Mouse (Mus musculus): Measurements from ENCODE around the gene H13. TPM values are rescaled to one million over a fixed set of nuclear protein-coding genes. Genes with fewer than 3 reads are reported as not detected.

Gene H13
- polyA plus RNA-seq, 1 experiment from 2014 or later = 153 TPM

DNA sequence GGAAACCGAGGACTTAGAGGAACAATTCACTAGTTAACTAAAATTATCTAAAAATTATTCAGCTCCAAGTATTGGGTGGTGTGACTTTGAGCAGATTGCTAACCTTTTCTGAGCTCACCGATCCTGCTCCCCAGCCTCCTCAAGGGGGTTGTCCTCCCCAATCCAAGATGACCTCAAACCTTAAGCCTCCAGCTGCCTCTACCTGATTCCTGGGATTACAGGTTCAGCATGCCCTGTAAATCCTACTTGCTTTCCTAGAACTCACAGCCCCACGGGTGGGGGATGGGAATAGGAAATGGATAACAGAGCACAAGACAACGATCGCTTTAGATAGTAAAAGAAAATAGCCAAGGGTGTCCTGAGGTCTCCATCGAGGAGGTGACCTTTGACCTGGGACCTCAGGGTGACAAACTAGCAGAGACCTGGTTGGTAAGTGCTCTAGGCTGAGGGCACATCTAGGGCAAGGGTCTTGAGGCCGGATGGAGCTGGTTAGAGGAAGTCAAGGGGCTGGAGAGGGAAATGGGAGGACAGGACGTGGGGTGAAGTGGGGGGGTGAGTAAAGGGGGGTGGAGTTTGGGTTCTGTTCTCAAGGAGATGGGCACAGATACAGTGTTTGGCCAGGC lies 59.9 kb downstream of the H13 start:
- Histone ChIP-seq H3K4me1 (peaks cover 46% of the 10 kb centered on the region), H3K4me3 (no peak overlapping the region), H3K36me3 (no peaks in the 10 kb centered on the region), H3K9ac (no peak overlapping the region), H3K4me2 (replicated peaks) (no peak overlapping the region), H3K27ac (peak overlapping the region; percentile 78), H3K27me3 (no peaks in the 10 kb centered on the region), H3K9me3 (replicated peaks) (no peaks in the 10 kb centered on the region)
- no peak; the same call in 1 of the 2 replicates for ATAC-seq (ENCODE audit: low FRiP score)
- 41% methylated on average over 8 of the region's 8 CpGs for WGBS

DNA sequence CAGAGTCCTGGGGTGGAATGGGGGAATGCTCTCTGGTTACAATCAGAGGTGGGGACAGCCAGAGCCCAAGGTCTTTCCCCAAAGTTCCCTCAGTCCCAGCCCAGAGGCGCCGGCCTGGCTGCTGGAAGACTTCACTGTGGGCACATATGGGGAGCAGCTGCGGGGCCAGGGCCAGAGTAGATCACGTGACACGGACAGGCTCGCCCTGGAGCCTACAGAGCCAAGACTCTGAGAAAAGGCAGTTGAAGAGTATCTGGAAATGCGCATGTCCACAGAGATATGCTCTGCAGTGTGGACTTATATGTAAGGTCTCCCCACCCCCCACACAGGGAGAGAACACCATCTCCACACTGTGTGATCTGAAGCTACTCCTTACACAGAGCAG lies 60.4 kb downstream of the H13 start:
- no peaks in the 10 kb centered on the region for H3K36me3 ChIP-seq
- WGBS = 31% methylated on average over 7 of the region's 7 CpGs
- peak; percentile 39 for ATAC-seq (ENCODE audit: low FRiP score)
- no peak overlapping the region for H3K9ac ChIP-seq
- H3K9me3 ChIP-seq (replicated peaks) = no peaks in the 10 kb centered on the region
- H3K4me3 ChIP-seq = no peak overlapping the region
- no peaks in the 10 kb centered on the region for H3K27me3 ChIP-seq
- no peak overlapping the region for H3K4me2 ChIP-seq (replicated peaks)
- peaks cover 46% of the 10 kb centered on the region for H3K4me1 ChIP-seq
- H3K27ac ChIP-seq = peak overlapping the region; percentile 78

DNA sequence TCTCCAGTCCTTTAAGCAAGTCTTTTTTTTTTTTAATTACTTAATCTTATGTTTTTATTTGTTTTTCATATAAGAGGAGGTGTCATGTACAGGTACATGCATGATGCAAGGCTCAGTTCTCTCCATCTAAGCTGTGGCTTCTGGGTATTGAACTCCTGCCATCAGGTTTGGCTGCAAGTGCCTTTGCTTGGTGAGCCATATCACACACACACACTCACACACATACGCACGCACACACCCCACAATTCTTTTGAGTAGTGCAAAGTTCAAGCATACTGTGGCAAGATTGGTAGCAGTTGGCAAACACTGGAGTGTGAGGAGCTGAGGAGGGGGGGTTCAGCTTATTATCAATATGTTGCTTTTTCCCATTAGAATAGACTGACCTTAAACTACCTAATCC lies 63.9 kb downstream of the H13 start:
- Histone ChIP-seq H3K36me3 (no peaks in the 10 kb centered on the region), H3K27me3 (no peaks in the 10 kb centered on the region), H3K4me2 (replicated peaks) (no peak overlapping the region), H3K9me3 (replicated peaks) (no peaks in the 10 kb centered on the region), H3K4me1 (peaks cover 50% of the 10 kb centered on the region), H3K4me3 (no peak overlapping the region), H3K9ac (no peak overlapping the region), H3K27ac (no peak overlapping the region)
- WGBS = 90% methylated on average over 2 of the region's 2 CpGs
- ATAC-seq (ENCODE audit: low FRiP score) = no peak

DNA sequence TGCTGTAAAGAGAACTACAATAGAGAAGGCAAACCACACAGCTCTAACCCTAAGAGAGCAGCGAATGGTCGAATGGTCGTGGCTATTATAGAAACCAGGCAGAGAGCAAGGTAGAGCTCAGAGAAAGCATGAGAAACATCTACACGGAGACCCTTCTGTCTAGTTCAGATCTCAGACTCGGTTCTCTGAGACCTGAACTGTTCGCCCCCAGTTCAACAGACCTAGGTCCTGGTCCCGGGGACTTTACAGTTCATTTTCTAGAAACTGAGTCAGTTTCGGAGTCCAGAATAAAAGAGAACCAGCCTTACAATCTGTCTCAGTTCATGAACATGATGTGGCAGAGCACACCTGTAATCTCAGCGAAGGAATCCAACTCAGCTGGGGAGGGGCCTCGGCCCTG lies 65.2 kb downstream of the H13 start:
- H3K4me1 ChIP-seq = peaks cover 49% of the 10 kb centered on the region
- H3K4me3 ChIP-seq = peak overlapping the region; percentile 49
- H3K27me3 ChIP-seq = no peaks in the 10 kb centered on the region
- no peaks in the 10 kb centered on the region for H3K9me3 ChIP-seq (replicated peaks)
- H3K9ac ChIP-seq = peak overlapping the region; percentile 49; the same call in 1 of the 2 replicates
- H3K36me3 ChIP-seq = no peaks in the 10 kb centered on the region
- H3K27ac ChIP-seq = peak overlapping the region; percentile 82
- peak overlapping the region; percentile 65 for H3K4me2 ChIP-seq (replicated peaks)
- ATAC-seq (ENCODE audit: low FRiP score) = no peak
- 10% methylated on average over 10 of the region's 10 CpGs for WGBS

DNA sequence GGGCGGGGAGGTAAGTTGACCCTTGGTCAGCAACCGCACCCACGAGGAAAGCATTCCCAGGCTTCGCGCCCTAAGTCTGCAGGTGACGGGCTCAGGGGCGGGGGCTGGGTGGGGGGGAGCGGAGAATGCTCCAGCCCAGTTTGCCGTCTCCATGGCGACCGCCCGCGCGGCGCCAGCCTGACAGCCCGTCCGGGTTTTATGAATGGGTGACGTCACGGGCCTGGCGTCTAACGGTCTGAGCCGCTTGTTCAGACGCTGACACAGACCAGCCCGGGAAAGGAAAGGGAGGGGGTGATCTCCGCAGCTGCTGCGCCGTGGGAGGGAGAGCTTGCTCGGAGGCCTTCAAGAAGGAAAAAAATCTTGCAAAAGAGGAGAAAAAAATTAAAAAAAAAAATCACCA lies 65.7 kb downstream of the H13 start:
- Histone ChIP-seq H3K4me3 (peak overlapping the region; percentile 49), H3K9ac (peak overlapping the region; percentile 55), H3K9me3 (replicated peaks) (no peaks in the 10 kb centered on the region), H3K27ac (peak overlapping the region; percentile 82), H3K4me1 (peaks cover 49% of the 10 kb centered on the region), H3K4me2 (replicated peaks) (peak overlapping the region; percentile 65), H3K27me3 (no peaks in the 10 kb centered on the region), H3K36me3 (no peaks in the 10 kb centered on the region)
- peak; percentile 87 for ATAC-seq (ENCODE audit: low FRiP score)
- WGBS = 2% methylated on average over 28 of the region's 28 CpGs

DNA sequence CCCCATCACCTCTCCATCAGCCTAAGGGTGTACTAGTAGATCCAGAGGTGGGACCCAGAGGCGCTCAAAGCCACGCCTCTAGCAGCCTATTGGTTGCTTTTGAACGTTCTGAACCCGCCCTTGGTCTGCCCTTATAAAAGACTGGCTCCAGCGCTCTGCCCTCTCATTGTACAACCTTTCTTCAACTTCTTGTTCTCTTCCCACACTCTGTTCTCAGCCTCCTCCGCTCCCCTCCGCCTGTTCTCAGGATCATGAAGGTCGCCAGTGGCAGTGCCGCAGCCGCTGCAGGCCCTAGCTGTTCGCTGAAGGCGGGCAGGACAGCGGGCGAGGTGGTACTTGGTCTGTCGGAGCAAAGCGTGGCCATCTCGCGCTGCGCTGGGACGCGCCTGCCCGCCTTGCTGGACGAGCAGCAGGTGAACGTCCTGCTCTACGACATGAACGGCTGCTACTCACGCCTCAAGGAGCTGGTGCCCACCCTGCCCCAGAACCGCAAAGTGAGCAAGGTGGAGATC lies 66.9 kb downstream of the H13 start, which contains the start of gene Id1:
Id1 (plus strand) TSS at position 162 of the 512 bp plus-strand sequence.
- Histone ChIP-seq H3K4me1 (peaks cover 53% of the 10 kb centered on the region), H3K9ac (peak within 1 kb of the TSS; percentile 70), H3K36me3 (no peaks in the 10 kb centered on the region), H3K27me3 (no peaks in the 10 kb centered on the region), H3K4me2 (replicated peaks) (peak within 1 kb of the TSS; percentile 65), H3K9me3 (replicated peaks) (no peaks in the 10 kb centered on the region), H3K4me3 (peak within 1 kb of the TSS; percentile 49), H3K27ac (peak within 1 kb of the TSS; percentile 82)
- ATAC-seq (ENCODE audit: low FRiP score) = peak; percentile 60
- under 1% methylated on average over 28 of the region's 28 CpGs for WGBS

DNA sequence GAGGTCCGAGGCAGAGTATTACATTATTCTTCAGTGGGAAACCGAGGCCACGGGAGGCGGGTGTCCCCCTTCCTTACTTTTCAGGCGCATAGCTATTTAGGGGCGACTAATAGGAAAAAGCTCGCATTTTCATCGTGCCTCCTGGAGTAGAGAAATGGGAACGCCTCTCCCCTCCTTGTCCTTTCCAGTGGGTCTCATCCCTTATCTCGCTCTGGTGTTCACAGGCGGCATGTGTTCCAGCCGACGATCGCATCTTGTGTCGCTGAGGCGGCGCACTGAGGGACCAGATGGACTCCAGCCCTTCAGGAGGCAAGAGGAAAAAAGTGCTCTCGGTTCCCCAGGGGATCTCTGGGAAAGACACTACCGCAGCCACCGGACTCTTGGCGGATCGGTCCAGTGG lies 67.5 kb downstream of the H13 start:
- Histone ChIP-seq H3K9me3 (replicated peaks) (no peaks in the 10 kb centered on the region), H3K27me3 (no peaks in the 10 kb centered on the region), H3K4me2 (replicated peaks) (peak overlapping the region; percentile 65), H3K9ac (peak overlapping the region; percentile 70), H3K4me3 (peak overlapping the region; percentile 49), H3K27ac (peak overlapping the region; percentile 82), H3K4me1 (peaks cover 58% of the 10 kb centered on the region), H3K36me3 (no peaks in the 10 kb centered on the region)
- ATAC-seq (ENCODE audit: low FRiP score) = no peak
- under 1% methylated on average over 22 of the region's 22 CpGs for WGBS

DNA sequence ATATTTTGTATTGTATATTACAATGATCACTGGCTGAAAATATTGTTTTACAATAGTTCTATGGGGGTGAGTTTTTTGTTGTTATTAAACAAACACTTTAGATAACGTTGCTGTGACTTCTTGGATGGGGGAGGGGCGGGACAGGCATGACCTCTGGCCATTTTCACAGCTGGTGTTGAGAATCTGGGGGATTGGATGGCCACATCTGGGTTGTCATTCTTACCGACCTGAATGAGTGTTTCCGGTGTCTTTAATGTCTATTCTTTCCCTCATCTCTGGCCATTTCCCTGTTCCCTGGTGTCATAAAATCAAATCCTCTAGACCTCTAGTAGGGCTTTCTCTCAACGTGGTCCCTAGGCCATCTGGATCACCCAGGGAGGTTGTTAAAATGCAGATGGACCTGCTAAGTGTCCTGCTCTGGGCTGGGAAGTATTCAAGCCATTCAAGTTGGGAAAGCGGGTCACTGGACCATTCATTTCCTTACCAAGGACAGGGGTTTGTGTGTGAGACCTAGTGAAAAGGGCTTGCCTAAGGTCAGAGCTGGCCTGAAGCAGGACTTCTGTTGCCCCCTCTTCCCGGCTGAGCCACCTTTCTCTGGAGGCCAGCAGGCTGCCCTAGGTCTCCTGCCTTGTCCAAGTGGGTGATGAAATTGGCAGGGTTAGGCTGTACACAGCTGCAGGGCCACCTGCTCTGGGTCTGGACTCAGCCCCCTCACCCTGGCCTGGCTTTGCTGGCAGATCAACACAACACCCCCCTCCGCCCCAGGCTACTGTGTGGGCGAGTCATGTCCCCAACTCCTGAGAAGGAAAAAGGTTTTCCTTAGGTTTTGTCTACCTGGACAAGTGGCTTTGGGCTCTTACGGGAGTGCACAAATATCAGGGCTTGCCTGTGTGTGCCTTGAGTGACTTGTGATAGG lies 68.3 kb downstream of the H13 start:
- no peak for ATAC-seq (ENCODE audit: low FRiP score)
- Histone ChIP-seq H3K27ac (peak overlapping the region; percentile 82), H3K4me3 (peak overlapping the region; percentile 49), H3K4me1 (peaks cover 58% of the 10 kb centered on the region), H3K9me3 (replicated peaks) (no peaks in the 10 kb centered on the region), H3K9ac (peak overlapping the region; percentile 70), H3K36me3 (no peaks in the 10 kb centered on the region), H3K27me3 (no peaks in the 10 kb centered on the region), H3K4me2 (replicated peaks) (peak overlapping the region; percentile 65)
- WGBS = 7% methylated on average over 10 of the region's 10 CpGs

DNA sequence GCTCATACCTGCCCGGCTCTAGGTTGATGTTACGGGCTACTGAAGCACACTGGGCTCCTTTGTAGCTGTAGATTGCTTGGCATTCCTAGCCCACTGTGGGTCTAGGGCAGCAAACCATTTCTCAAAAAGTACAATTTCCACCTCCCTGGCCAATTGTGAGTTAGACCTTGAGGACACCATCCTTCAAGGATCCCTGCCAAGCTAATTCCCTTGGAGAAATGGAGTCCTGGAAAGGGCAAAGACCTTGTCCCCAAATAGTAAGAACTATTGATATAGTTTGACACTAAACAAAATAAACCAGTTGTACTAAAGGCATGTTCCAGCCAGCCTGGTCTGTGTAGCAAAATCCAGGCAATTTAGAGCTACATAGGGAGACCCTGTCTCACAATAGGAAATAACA lies 69.1 kb downstream of the H13 start:
- Histone ChIP-seq H3K9me3 (replicated peaks) (no peaks in the 10 kb centered on the region), H3K4me2 (replicated peaks) (peak overlapping the region; percentile 65), H3K9ac (peak overlapping the region; percentile 70), H3K36me3 (no peaks in the 10 kb centered on the region), H3K27me3 (no peaks in the 10 kb centered on the region), H3K4me3 (peak overlapping the region; percentile 49), H3K4me1 (peaks cover 56% of the 10 kb centered on the region), H3K27ac (peak overlapping the region; percentile 82)
- no peak for ATAC-seq (ENCODE audit: low FRiP score)
- 46% methylated on average over 2 of the region's 2 CpGs for WGBS

DNA sequence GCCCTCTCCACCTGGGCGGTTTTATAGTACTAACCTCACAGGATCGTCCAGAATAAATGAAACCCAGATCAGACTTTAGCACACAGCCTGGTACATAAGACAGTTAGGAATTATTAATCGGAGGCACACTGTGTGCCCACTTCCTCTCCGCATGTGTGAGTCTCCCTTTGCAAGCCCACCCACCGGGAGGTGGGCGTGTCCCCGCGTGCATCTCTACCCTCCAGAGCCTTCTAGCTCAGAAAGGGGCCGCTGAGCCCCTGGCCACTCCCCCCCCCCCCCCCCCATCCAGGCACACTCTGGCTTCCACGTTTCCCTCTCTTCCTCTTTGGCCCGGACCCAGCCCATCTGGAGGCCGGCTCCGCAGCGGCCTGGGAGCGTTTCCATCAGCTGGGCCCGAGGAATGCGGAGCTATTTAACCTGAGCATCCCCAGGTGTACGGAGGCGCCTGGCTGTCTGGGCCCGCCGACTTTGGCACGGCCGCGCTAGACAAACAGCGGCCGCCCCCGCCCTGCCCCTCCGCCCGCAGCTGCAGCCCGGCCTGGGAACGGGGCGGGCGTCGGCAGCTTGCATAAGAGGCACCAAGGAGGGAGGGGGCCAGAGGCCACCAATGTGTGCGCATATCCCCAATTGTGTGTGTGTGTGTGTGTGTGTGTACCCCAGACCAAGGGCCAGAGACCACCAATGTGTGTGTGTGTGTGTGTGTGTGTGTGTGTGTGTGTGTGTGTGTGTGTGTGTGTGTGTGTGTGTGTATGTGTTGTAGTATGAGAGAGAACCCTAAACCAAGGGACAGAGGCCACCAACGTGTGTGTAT lies 70.0 kb downstream of the H13 start:
- peak; percentile 27 for ATAC-seq (ENCODE audit: low FRiP score)
- Histone ChIP-seq H3K4me2 (replicated peaks) (peak overlapping the region; percentile 65), H3K9ac (peak overlapping the region; percentile 60), H3K9me3 (replicated peaks) (no peaks in the 10 kb centered on the region), H3K27me3 (no peaks in the 10 kb centered on the region), H3K4me3 (peak overlapping the region; percentile 49), H3K4me1 (peaks cover 50% of the 10 kb centered on the region), H3K36me3 (no peaks in the 10 kb centered on the region), H3K27ac (peak overlapping the region; percentile 82)
- under 1% methylated on average over 33 of the region's 36 CpGs for WGBS

DNA sequence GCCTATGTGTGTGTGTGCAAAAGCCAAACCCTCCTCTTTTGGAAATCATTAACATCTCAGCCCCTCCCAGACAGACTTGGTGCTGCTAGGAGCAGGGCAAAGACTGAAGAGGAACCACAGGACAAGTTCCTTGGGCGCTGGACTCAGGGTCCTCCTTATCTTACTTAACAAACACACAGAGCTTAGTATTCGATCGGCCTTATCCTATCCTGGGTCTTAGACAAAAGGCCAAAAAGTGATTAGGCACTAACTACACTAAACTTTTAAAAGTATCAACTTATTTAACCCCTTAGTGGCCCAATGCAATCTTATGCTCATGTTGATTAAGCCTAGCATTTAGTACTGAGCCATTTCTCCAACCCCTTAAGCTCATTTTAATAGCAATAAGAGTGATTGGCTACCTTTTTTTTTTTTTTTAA lies 70.6 kb downstream of the H13 start:
- Histone ChIP-seq H3K4me3 (no peak overlapping the region), H3K9me3 (replicated peaks) (no peaks in the 10 kb centered on the region), H3K4me1 (peaks cover 44% of the 10 kb centered on the region), H3K27ac (peak overlapping the region; percentile 82), H3K4me2 (replicated peaks) (peak overlapping the region; percentile 65), H3K9ac (peak overlapping the region; percentile 60), H3K36me3 (no peaks in the 10 kb centered on the region), H3K27me3 (no peaks in the 10 kb centered on the region)
- WGBS = 18% methylated on average over 3 of the region's 3 CpGs
- ATAC-seq (ENCODE audit: low FRiP score) = no peak

DNA sequence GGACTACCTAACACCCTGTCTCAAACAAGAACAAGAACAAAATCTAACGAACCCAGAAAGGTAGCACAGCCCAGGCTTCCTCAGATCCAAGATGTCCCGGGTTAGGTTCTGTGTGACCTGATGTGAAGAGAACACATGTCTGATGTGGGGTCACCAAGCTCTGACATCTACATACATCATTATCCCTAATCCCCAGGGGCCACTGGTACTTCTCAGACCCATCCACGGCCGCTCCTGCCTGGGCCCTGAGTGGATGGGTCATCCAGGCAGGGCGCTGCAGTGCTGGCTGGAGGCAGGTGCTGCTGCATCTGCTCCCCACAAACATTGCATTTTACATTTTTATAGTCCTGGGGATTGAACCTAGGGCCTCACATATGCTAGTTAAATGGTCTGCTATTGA lies 71.2 kb downstream of the H13 start:
- Histone ChIP-seq H3K36me3 (no peaks in the 10 kb centered on the region), H3K27ac (peak overlapping the region; percentile 82), H3K4me1 (peaks cover 40% of the 10 kb centered on the region), H3K4me3 (no peak overlapping the region), H3K27me3 (no peaks in the 10 kb centered on the region), H3K4me2 (replicated peaks) (no peak overlapping the region), H3K9me3 (replicated peaks) (no peaks in the 10 kb centered on the region), H3K9ac (no peak overlapping the region)
- ATAC-seq (ENCODE audit: low FRiP score) = no peak
- 62% methylated on average over 5 of the region's 5 CpGs for WGBS
